In the genomic region with DNA sequence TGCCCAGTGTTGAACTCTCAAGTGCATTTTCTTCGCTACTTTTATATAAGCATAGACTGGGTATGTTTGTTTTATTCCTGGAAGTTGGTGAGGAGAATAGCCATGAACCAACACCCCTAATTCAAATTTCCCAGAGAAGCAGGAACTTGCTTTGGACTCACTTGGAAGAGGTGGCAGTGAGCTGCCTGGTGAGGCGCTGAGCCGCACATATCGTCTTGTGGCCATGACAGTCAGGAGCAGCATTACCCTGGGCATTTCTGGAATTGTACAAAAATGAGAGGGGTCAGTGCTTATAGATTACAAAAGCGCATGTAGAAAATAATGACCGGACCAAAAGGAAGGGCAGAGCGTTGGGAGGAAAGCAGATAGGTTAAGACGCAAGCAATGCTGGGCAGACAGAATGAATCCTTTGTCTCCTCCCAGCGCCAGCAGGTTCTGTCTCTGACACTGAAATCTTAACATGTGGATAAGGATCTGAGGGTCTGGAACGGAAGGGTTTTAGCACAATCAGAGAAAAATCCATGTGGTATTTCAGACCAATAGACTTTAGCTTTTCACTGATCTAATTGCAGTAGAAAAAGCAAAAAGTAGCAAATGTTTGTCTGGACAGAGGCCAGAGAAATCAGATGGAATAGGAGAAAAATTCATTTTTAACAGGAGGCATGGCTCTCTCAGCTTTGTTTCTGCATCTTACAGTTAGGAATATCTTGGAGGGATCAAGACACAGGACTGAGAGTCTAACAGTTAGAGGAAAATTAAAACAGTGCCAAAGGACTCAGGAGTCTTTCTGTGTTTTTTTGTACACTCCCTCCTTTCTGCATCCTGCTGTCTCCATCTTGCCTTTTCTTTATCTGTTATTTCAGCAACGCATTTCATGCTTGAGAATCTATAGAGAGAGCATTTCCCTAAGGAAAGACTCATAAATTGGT, we compare ENCODE assay signal across 12 mouse cellular contexts.
DNase-seq lines count a peak whose midpoint lies in the region; ATAC-seq and TF ChIP-seq lines count a peak whose summit lies in the region.
"Had no signal": no experiment of that assay in that cellular context is flagged by ENCODE, and none has a peak within 500 bp of the region (broad histone marks: within the 10 kb centered on the region; RNA-seq: fewer than 3 reads in every experiment).

No protein-coding gene starts in this region.

- H3K4me3 ChIP-seq in hindbrain, embryonic 16.5 days (ENCODE audit: low read length) = no peak overlapping the region
- no peak overlapping the region for H3K4me3 ChIP-seq in hindbrain, embryonic 14.5 days (replicated peaks; ENCODE audit: low read length)
- H3K4me3 ChIP-seq in midbrain, embryonic 16.5 days (ENCODE audit: low read depth, low read length) = no peak overlapping the region
- H3K4me3 ChIP-seq in midbrain, embryonic 13.5 days (replicated peaks) = no peak overlapping the region
- no peak overlapping the region for H3K4me3 ChIP-seq in forebrain, embryonic 16.5 days (replicated peaks; ENCODE audit: low read length)
- H3K4me3 ChIP-seq in midbrain, postnatal 0 days (ENCODE audit: low read depth, low read length) = no peak overlapping the region

- peaks cover 10% of the 10 kb centered on the region for H3K4me1 ChIP-seq in hindbrain, embryonic 16.5 days (ENCODE audit: control insufficient read depth, insufficient read depth, low read depth, low read length)
- 0 out of 2 replicates have a peak, but pooled peaks cover 5% of the 10 kb centered on the region for H3K4me1 ChIP-seq in hindbrain, embryonic 14.5 days (replicated peaks; ENCODE audit: control insufficient read depth, insufficient read depth, low read length)
- peaks cover 17% of the 10 kb centered on the region for H3K4me1 ChIP-seq in midbrain, embryonic 16.5 days (ENCODE audit: control insufficient read depth, insufficient read depth, low read length)
- peaks cover 6% of the 10 kb centered on the region; the same call in 1 of the 2 replicates for H3K4me1 ChIP-seq in midbrain, embryonic 13.5 days (replicated peaks)
- H3K4me1 ChIP-seq in forebrain, embryonic 16.5 days (replicated peaks; ENCODE audit: control insufficient read depth, insufficient read depth, low read length) = peaks cover 7% of the 10 kb centered on the region
- H3K4me1 ChIP-seq in midbrain, postnatal 0 days (ENCODE audit: insufficient read depth, low read length) = no peaks in the 10 kb centered on the region

- 72% methylated on average over 11 of the region's 11 CpGs for WGBS in hindbrain, embryonic 16.5 days
- WGBS in hindbrain, embryonic 14.5 days = 77% methylated on average over 11 of the region's 11 CpGs
- WGBS in midbrain, embryonic 16.5 days = 61% methylated on average over 11 of the region's 11 CpGs
- WGBS in midbrain, embryonic 13.5 days = 75% methylated on average over 11 of the region's 11 CpGs
- 66% methylated on average over 11 of the region's 11 CpGs for WGBS in forebrain, embryonic 16.5 days
- WGBS in midbrain, postnatal 0 days = 63% methylated on average over 11 of the region's 11 CpGs

- H3K27me3 ChIP-seq in hindbrain, embryonic 16.5 days (replicated peaks; ENCODE audit: control insufficient read depth, insufficient read depth, low read length) = no peaks in the 10 kb centered on the region
- no peaks in the 10 kb centered on the region for H3K27me3 ChIP-seq in hindbrain, embryonic 14.5 days (ENCODE audit: control insufficient read depth, insufficient read depth, low read length)
- H3K27me3 ChIP-seq in midbrain, embryonic 16.5 days (ENCODE audit: control insufficient read depth, insufficient read depth, low read depth, low read length) = no peaks in the 10 kb centered on the region
- no peaks in the 10 kb centered on the region for H3K27me3 ChIP-seq in midbrain, embryonic 13.5 days
- no peaks in the 10 kb centered on the region for H3K27me3 ChIP-seq in forebrain, embryonic 16.5 days (replicated peaks; ENCODE audit: control insufficient read depth, insufficient read depth, low read length)
- H3K27me3 ChIP-seq in midbrain, postnatal 0 days (ENCODE audit: insufficient read depth, low read length) = no peaks in the 10 kb centered on the region

- H3K36me3 ChIP-seq in hindbrain, embryonic 16.5 days (ENCODE audit: control insufficient read depth, insufficient read depth, low read length) = no peaks in the 10 kb centered on the region
- no peaks in the 10 kb centered on the region for H3K36me3 ChIP-seq in hindbrain, embryonic 14.5 days (replicated peaks; ENCODE audit: control insufficient read depth, insufficient read depth)
- no peaks in the 10 kb centered on the region for H3K36me3 ChIP-seq in midbrain, embryonic 16.5 days (ENCODE audit: control insufficient read depth, insufficient read depth, low read length)
- no peaks in the 10 kb centered on the region for H3K36me3 ChIP-seq in midbrain, embryonic 13.5 days
- H3K36me3 ChIP-seq in forebrain, embryonic 16.5 days (ENCODE audit: control insufficient read depth, insufficient read depth) = no peaks in the 10 kb centered on the region
- no peaks in the 10 kb centered on the region for H3K36me3 ChIP-seq in midbrain, postnatal 0 days (ENCODE audit: insufficient read depth, low read length)

- H3K27ac ChIP-seq in hindbrain, embryonic 16.5 days (ENCODE audit: low read depth, low read length) = peak overlapping the region; percentile 29; the same call in 1 of the 2 replicates
- H3K27ac ChIP-seq in hindbrain, embryonic 14.5 days = no peak overlapping the region
- H3K27ac ChIP-seq in midbrain, embryonic 16.5 days (ENCODE audit: low read length) = peak overlapping the region; percentile 67
- H3K27ac ChIP-seq in midbrain, embryonic 13.5 days = no peak overlapping the region
- peak overlapping the region; percentile 89 for H3K27ac ChIP-seq in forebrain, embryonic 16.5 days (ENCODE audit: low read length)
- H3K27ac ChIP-seq in midbrain, postnatal 0 days (ENCODE audit: low read depth, low read length) = peak overlapping the region; percentile 34

- no peaks in the 10 kb centered on the region for H3K9me3 ChIP-seq in hindbrain, embryonic 16.5 days (ENCODE audit: control insufficient read depth, low read length)
- H3K9me3 ChIP-seq in hindbrain, embryonic 14.5 days (ENCODE audit: control insufficient read depth, low read length) = no peaks in the 10 kb centered on the region
- no peaks in the 10 kb centered on the region for H3K9me3 ChIP-seq in midbrain, embryonic 16.5 days (replicated peaks; ENCODE audit: control insufficient read depth, low read length, poor library complexity, severe bottlenecking)
- no peaks in the 10 kb centered on the region for H3K9me3 ChIP-seq in midbrain, embryonic 13.5 days
- no peaks in the 10 kb centered on the region for H3K9me3 ChIP-seq in forebrain, embryonic 16.5 days (ENCODE audit: control insufficient read depth, low read length)
- H3K9me3 ChIP-seq in midbrain, postnatal 0 days (ENCODE audit: low read length) = no peaks in the 10 kb centered on the region

- no peak for TF ChIP-seq CTCF in midbrain, postnatal 0 days (IDR thresholded peaks at IDR 0.05)

- H3K9ac ChIP-seq in hindbrain, embryonic 16.5 days (ENCODE audit: low read depth, low read length) = no peak overlapping the region
- no peak overlapping the region for H3K9ac ChIP-seq in hindbrain, embryonic 14.5 days
- no peak overlapping the region for H3K9ac ChIP-seq in midbrain, embryonic 16.5 days (ENCODE audit: low read depth, low read length)
- H3K9ac ChIP-seq in midbrain, embryonic 13.5 days (replicated peaks) = no peak overlapping the region
- no peak overlapping the region for H3K9ac ChIP-seq in forebrain, embryonic 16.5 days (replicated peaks; ENCODE audit: low read depth, low read length)
- no peak overlapping the region for H3K9ac ChIP-seq in midbrain, postnatal 0 days (replicated peaks; ENCODE audit: low read length, poor library complexity, severe bottlenecking)
- H3K9ac ChIP-seq: liver, postnatal 0 days had no signal

- H3K4me2 ChIP-seq in hindbrain, embryonic 16.5 days (ENCODE audit: low read length) = no peak overlapping the region
- H3K4me2 ChIP-seq in hindbrain, embryonic 14.5 days (replicated peaks) = no peak overlapping the region
- no peak overlapping the region; the same call in 1 of the 2 replicates for H3K4me2 ChIP-seq in midbrain, embryonic 16.5 days (ENCODE audit: low read length)
- H3K4me2 ChIP-seq in midbrain, embryonic 13.5 days (replicated peaks) = no peak overlapping the region
- H3K4me2 ChIP-seq in forebrain, embryonic 16.5 days (ENCODE audit: low read length) = 0 out of 2 replicates have a peak overlapping the region, but pooled peaks have one; percentile 28
- no peak overlapping the region for H3K4me2 ChIP-seq in midbrain, postnatal 0 days (ENCODE audit: low read depth, low read length, poor library complexity, severe bottlenecking)

- no peak; the same call in 1 of the 2 replicates for ATAC-seq in hindbrain, embryonic 16.5 days
- no peak for ATAC-seq in hindbrain, embryonic 14.5 days (ENCODE audit: low FRiP score)
- peak; percentile 42; the same call in 1 of the 2 replicates for ATAC-seq in midbrain, embryonic 16.5 days
- no peak for ATAC-seq in midbrain, embryonic 13.5 days
- ATAC-seq in forebrain, embryonic 16.5 days = peak; percentile 74
- no peak for ATAC-seq in midbrain, postnatal 0 days (ENCODE audit: low FRiP score)
- ATAC-seq: liver, postnatal 0 days had no signal

- DNase-seq in hindbrain, embryonic 14.5 days (ENCODE audit: low spot score) = no peak
- no peak for DNase-seq in midbrain, postnatal 0 days (ENCODE audit: low spot score)
- no peak for DNase-seq in ovary, postnatal 14 days (ENCODE audit: low spot score)
- DNase-seq: cerebellum, postnatal 10 days; gastrocnemius, postnatal 25 days; liver; liver, postnatal 0 days; thymus, postnatal 14 days had no signal

Comparison
In these comparisons a context has a peak if more than half of its experiments do, and no peak if none do; other contexts are left out.
1. ATAC-seq: peak in midbrain, embryonic 16.5 days (single experiment) and forebrain, embryonic 16.5 days (single experiment); none in hindbrain, embryonic 16.5 days (single experiment), hindbrain, embryonic 14.5 days (single experiment), midbrain, embryonic 13.5 days (single experiment) and midbrain, postnatal 0 days (single experiment).
2. H3K27ac ChIP-seq: peak in hindbrain, embryonic 16.5 days (single experiment), midbrain, embryonic 16.5 days (single experiment), forebrain, embryonic 16.5 days (single experiment) and midbrain, postnatal 0 days (single experiment); none in hindbrain, embryonic 14.5 days (single experiment) and midbrain, embryonic 13.5 days (single experiment).